Mouse (Mus musculus) embryonic facial prominence, embryonic 12.5 days (tissue): ENCODE data around the gene Slc24a2. TPM values are rescaled to one million over a fixed set of nuclear protein-coding genes. Genes with fewer than 3 reads are reported as not detected.

Source experiments
- ATAC-seq: fragments of 200-750 bp; cut with Nextera tagmentation; 2 replicates; pipeline ENCODE4 v1.8.0; 2017; ENCODE audit not compliant: insufficient number of reproducible peaks, insufficient read depth, low FRiP score, low TSS enrichment
- H3K27ac ChIP-seq: fragments of 300-500 bp; sonication (generic); 2 replicates; pipeline ENCODE4 v1.5.1; 2016; ENCODE audit warnings: mild to moderate bottlenecking
- H3K27me3 ChIP-seq: fragments of 300-500 bp; sonication (generic); 2 replicates; pipeline ENCODE4 v1.6.1; 2016; ENCODE audit warnings: mild to moderate bottlenecking, moderate library complexity
- H3K36me3 ChIP-seq: fragments of 300-500 bp; sonication (generic); 2 replicates; pipeline ENCODE4 v1.6.1; 2016; ENCODE audit warnings: mild to moderate bottlenecking
- H3K4me1 ChIP-seq: fragments of 300-500 bp; sonication (generic); 2 replicates; pipeline ENCODE4 v1.6.1; 2016
- H3K4me2 ChIP-seq: fragments of 300-500 bp; sonication (generic); replicated peaks from 2 replicates; pipeline ENCODE4 v1.6.1; 2016; ENCODE audit warnings: mild to moderate bottlenecking, moderate library complexity
- H3K4me3 ChIP-seq: fragments of 300-500 bp; sonication (generic); 2 replicates; pipeline ENCODE4 v1.5.1; 2016; ENCODE audit warnings: mild to moderate bottlenecking
- H3K9ac ChIP-seq: fragments of 300-500 bp; sonication (generic); 2 replicates; pipeline ENCODE4 v1.6.1; 2016; ENCODE audit warnings: mild to moderate bottlenecking, moderate library complexity
- H3K9me3 ChIP-seq: fragments of 300-500 bp; sonication (generic); 2 replicates; pipeline ENCODE4 v1.6.1; 2016; ENCODE audit warnings: mild to moderate bottlenecking, moderate library complexity
- WGBS: fragments of 180-500 bp; shearing (Covaris S2); methylation state at CpG from one replicate; pipeline ENCODE4 v1.1.7; 2016; 5-methylcytosine and 5-hydroxymethylcytosine counted together
- polyA plus RNA-seq: library from polyadenylated mRNA; unstranded; fragments of >200 nt; fragmentation: Nextera tagmentation; extraction: Ambion mirVana; gene quantifications from 2 replicates; pipeline ENCODE4 v1.2.1, GENCODE M21; 2016

Slc24a2 gene
- polyA plus RNA-seq, 1 experiment from 2014 or later = 0.67 TPM

GRCm38 (mm10) chr4:87184147-87184930, 45.9 kb downstream of the Slc24a2 start:
- H3K4me1 ChIP-seq = no peaks in the 10 kb centered on the region
- no peak for ATAC-seq
- WGBS = 79% methylated on average over 10 of the region's 10 CpGs

GRCm38 (mm10) chr4:87177116-87177515, 53.2 kb downstream of the Slc24a2 start:
- no peak overlapping the region for H3K4me2 ChIP-seq
- H3K27me3 ChIP-seq = no peaks in the 10 kb centered on the region
- WGBS = 71% methylated on average over 3 of the region's 3 CpGs
- H3K4me1 ChIP-seq = no peaks in the 10 kb centered on the region
- no peak for ATAC-seq
- no peak overlapping the region for H3K4me3 ChIP-seq
- no peak overlapping the region for H3K27ac ChIP-seq
- no peaks in the 10 kb centered on the region for H3K9me3 ChIP-seq
- no peaks in the 10 kb centered on the region for H3K36me3 ChIP-seq
- no peak overlapping the region for H3K9ac ChIP-seq

More at GRCm38 (mm10) chr4:87184147-87184930, 45.9 kb downstream of the Slc24a2 start:
- Histone ChIP-seq H3K4me3 (no peak overlapping the region), H3K9ac (no peak overlapping the region), H3K9me3 (no peaks in the 10 kb centered on the region), H3K4me2 (no peak overlapping the region), H3K27me3 (no peaks in the 10 kb centered on the region), H3K27ac (no peak overlapping the region), H3K36me3 (no peaks in the 10 kb centered on the region)

DNA sequence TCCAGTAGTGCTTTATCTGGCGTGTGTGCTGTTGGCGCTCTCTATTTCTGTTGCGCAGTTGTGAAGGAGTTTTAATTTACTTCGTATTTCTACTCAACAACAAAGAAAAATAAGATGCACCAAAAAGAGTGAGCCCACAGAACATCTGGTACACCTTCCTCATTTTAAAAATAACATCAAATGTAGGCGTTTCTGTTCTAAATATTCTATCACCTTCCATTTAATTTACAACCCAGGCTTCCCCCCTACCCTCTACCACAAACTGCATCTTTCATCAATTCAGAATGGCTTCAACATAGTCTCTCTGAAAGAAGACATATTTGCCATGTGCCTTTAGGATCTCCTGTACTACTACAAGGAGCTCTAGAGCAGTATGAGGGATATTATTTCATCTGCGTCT, 66.3 kb downstream of the Slc24a2 start:
- no peak overlapping the region for H3K27ac ChIP-seq
- no peak for ATAC-seq
- WGBS = 91% methylated on average over 6 of the region's 6 CpGs

DNA sequence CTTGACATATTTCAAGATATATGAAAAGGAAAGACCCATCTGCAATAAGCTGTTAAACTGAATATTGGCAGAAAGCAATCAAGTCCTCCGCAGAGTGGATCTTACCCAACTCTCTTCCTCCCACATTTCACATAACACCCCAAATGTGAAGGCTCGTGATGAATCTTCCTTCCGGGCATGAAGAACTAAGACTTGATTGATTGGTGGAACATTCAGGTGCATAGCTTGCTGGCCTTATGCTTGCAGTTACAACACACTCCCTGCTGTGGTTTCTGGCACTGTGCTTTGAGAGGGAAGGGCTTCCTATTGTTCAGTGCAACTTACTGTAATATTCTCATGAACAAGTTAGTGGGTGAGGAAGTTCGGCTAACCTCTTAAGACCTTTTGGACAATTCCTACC, 72.2 kb downstream of the Slc24a2 start:
- H3K27me3 ChIP-seq = no peaks in the 10 kb centered on the region
- no peak overlapping the region for H3K27ac ChIP-seq
- no peaks in the 10 kb centered on the region for H3K36me3 ChIP-seq
- peaks cover 4% of the 10 kb centered on the region; the same call in 1 of the 2 replicates for H3K4me1 ChIP-seq
- WGBS = 87% methylated on average over 4 of the region's 4 CpGs
- no peak overlapping the region for H3K4me3 ChIP-seq
- ATAC-seq = no peak
- H3K4me2 ChIP-seq = no peak overlapping the region
- no peak overlapping the region for H3K9ac ChIP-seq
- H3K9me3 ChIP-seq = no peaks in the 10 kb centered on the region

More for the DNA sequence above, 66.3 kb downstream of the Slc24a2 start:
- Histone ChIP-seq H3K27me3 (no peaks in the 10 kb centered on the region), H3K36me3 (no peaks in the 10 kb centered on the region), H3K9me3 (no peaks in the 10 kb centered on the region), H3K4me1 (no peaks in the 10 kb centered on the region), H3K4me3 (no peak overlapping the region), H3K9ac (no peak overlapping the region), H3K4me2 (no peak overlapping the region)

DNA sequence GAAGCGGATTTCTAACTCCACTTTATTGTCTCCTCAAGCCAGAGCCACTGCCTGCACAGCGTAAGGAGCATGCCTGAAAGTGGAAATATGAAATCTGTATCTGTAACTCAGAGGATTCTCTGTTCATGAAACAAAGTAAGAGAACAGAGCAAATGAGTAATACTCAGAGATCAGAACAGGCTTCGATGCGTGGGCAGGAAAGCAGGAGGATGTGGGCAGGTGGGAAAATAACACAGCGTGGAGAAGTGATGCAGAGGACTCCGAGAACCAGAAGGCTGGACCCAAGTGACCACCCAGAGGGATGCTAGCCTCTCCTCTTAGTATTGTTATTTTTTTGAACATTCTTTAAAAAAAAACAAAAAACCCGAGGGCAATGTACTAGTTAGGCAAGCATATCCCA, 78.3 kb downstream of the Slc24a2 start:
- no peak for ATAC-seq
- H3K4me3 ChIP-seq = no peak overlapping the region
- no peak overlapping the region for H3K27ac ChIP-seq
- H3K9me3 ChIP-seq = no peaks in the 10 kb centered on the region
- H3K4me2 ChIP-seq = no peak overlapping the region
- H3K27me3 ChIP-seq = no peaks in the 10 kb centered on the region
- peaks cover 5% of the 10 kb centered on the region; the same call in 1 of the 2 replicates for H3K4me1 ChIP-seq
- 81% methylated on average over 7 of the region's 7 CpGs for WGBS
- no peak overlapping the region for H3K9ac ChIP-seq
- no peaks in the 10 kb centered on the region for H3K36me3 ChIP-seq

- H3K9me3 ChIP-seq = no peaks in the 10 kb centered on the region
- no peak overlapping the region for H3K4me3 ChIP-seq
- no peak overlapping the region for H3K9ac ChIP-seq
- no peaks in the 10 kb centered on the region for H3K27me3 ChIP-seq
- no peak overlapping the region for H3K27ac ChIP-seq
- H3K4me1 ChIP-seq = peaks cover 5% of the 10 kb centered on the region; the same call in 1 of the 2 replicates
- WGBS = 73% methylated on average over 2 of the region's 2 CpGs
- no peak for ATAC-seq
- H3K4me2 ChIP-seq = no peak overlapping the region
- no peaks in the 10 kb centered on the region for H3K36me3 ChIP-seq
Observed at GRCm38 (mm10) chr4:87149584-87149983, 80.7 kb downstream of the Slc24a2 start.

- WGBS = 82% methylated on average over 12 of the region's 12 CpGs
- Histone ChIP-seq H3K4me1 (no peaks in the 10 kb centered on the region), H3K4me3 (no peak overlapping the region), H3K9ac (no peak overlapping the region), H3K9me3 (no peaks in the 10 kb centered on the region), H3K27me3 (no peaks in the 10 kb centered on the region), H3K27ac (no peak overlapping the region), H3K36me3 (no peaks in the 10 kb centered on the region), H3K4me2 (no peak overlapping the region)
- no peak for ATAC-seq
Observed at GRCm38 (mm10) chr4:87141590-87142365, 88.5 kb downstream of the Slc24a2 start.

DNA sequence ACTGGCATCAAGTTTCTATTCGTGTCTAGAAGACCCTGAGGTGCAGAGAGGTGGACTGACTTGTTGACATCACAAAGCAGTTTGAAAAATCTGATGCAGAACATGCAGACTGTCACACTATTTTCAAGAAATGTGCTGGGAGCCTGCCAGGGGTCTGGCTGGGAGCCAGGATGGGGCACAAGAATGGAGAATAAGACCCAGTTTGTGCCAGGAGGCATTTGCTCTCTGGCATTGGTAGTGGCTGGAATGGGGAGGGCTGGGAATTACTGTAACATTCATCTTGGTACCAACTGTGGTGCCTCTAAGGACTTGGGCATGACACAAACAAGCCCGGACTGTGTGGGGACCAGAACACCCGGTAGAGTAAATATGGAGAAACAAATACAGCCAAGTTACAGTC, 89.4 kb downstream of the Slc24a2 start:
- ATAC-seq = no peak
- H3K36me3 ChIP-seq = no peaks in the 10 kb centered on the region
- no peak overlapping the region for H3K4me3 ChIP-seq
- 81% methylated on average over 3 of the region's 3 CpGs for WGBS
- H3K4me1 ChIP-seq = no peaks in the 10 kb centered on the region
- no peak overlapping the region for H3K9ac ChIP-seq
- H3K27me3 ChIP-seq = no peaks in the 10 kb centered on the region
- H3K4me2 ChIP-seq = no peak overlapping the region
- H3K27ac ChIP-seq = no peak overlapping the region
- no peaks in the 10 kb centered on the region for H3K9me3 ChIP-seq

GRCm38 (mm10) chr4:87132525-87132924, 97.8 kb downstream of the Slc24a2 start:
- Histone ChIP-seq H3K36me3 (no peaks in the 10 kb centered on the region), H3K4me1 (no peaks in the 10 kb centered on the region), H3K4me3 (no peak overlapping the region), H3K9ac (no peak overlapping the region), H3K4me2 (no peak overlapping the region), H3K27ac (no peak overlapping the region), H3K9me3 (no peaks in the 10 kb centered on the region), H3K27me3 (no peaks in the 10 kb centered on the region)
- no peak for ATAC-seq
- WGBS = 72% methylated on average over 5 of the region's 5 CpGs

- H3K27me3 ChIP-seq = no peaks in the 10 kb centered on the region
- WGBS = 80% methylated on average over 4 of the region's 4 CpGs
- no peak overlapping the region for H3K4me2 ChIP-seq
- H3K4me1 ChIP-seq = no peaks in the 10 kb centered on the region
- H3K27ac ChIP-seq = no peak overlapping the region
- H3K9me3 ChIP-seq = no peaks in the 10 kb centered on the region
- H3K9ac ChIP-seq = no peak overlapping the region
- no peaks in the 10 kb centered on the region for H3K36me3 ChIP-seq
- H3K4me3 ChIP-seq = no peak overlapping the region
- ATAC-seq = no peak
Observed at GRCm38 (mm10) chr4:87126756-87127155, 103.5 kb downstream of the Slc24a2 start.

DNA sequence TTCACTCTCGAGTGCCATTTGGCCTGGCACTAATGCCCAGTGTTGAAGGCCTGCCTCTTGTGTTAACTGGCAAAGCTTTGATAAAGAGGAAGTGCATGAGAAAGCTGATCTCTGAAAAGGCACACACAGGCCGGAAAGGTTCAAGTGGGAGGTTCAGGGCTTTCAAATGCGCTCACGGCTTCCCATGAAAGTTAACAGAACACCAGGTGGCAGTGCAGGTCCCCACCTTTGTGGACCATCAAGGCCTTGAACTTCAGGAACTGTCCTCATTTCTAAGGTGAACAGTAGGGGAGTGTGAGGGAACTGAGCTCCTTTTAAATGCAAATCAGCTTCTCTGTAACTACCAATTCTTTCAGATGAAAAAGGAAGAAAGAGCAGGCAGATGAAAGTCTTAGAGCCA, 110.5 kb downstream of the Slc24a2 start:
- WGBS = 43% methylated on average over 4 of the region's 4 CpGs
- Histone ChIP-seq H3K4me1 (no peaks in the 10 kb centered on the region), H3K4me2 (no peak overlapping the region), H3K9ac (no peak overlapping the region), H3K9me3 (no peaks in the 10 kb centered on the region), H3K36me3 (no peaks in the 10 kb centered on the region), H3K27me3 (no peaks in the 10 kb centered on the region), H3K27ac (no peak overlapping the region), H3K4me3 (no peak overlapping the region)
- ATAC-seq = no peak

DNA sequence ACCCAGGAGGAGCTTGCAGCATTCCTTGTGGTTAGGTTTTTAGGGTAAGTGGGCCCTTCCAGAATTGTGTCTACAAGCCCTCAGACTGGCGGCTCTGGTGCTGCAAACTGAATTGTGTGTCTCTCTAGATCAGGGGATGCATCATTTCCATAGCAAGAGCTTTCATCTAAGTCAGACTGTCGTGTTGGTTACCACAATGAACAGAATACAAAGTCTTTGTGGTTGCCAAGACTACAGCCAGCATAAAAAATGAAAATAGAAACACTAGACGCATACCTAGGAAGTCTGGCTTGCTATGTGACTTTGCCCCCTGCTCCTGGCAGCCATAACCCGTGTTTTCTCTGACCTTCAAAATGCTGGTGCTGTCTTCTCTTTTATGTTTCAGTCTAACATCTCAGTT, 114.6 kb downstream of the Slc24a2 start:
- no peak overlapping the region for H3K9ac ChIP-seq
- no peak overlapping the region for H3K4me3 ChIP-seq
- no peaks in the 10 kb centered on the region for H3K9me3 ChIP-seq
- ATAC-seq = no peak
- WGBS = 68% methylated on average over 4 of the region's 4 CpGs
- H3K27ac ChIP-seq = no peak overlapping the region
- H3K27me3 ChIP-seq = no peaks in the 10 kb centered on the region
- H3K4me2 ChIP-seq = no peak overlapping the region
- no peaks in the 10 kb centered on the region for H3K36me3 ChIP-seq
- no peaks in the 10 kb centered on the region for H3K4me1 ChIP-seq
